Mouse (Mus musculus) liver, adult 2 months (tissue): ENCODE results near the gene 1700123O20Rik.

ENCODE experiments used
- CTCF ChIP-seq: fragments of 200-500 bp; IDR thresholded peaks from 2 replicates; pipeline ENCODE4 v1.5.1; 2011; ENCODE audit warnings: low read depth, low read length, control low read depth
- POLR2A ChIP-seq: fragments of 200-500 bp; IDR thresholded peaks from 2 replicates; pipeline ENCODE4 v1.6.1; 2011; ENCODE audit warnings: low read length, control low read depth; ENCODE audit not compliant: insufficient read depth; ENCODE audit errors: extremely low read depth

- TF ChIP-seq CTCF (no peak), POLR2A (no peak)
Measured at GRCm38 (mm10) chr14:54735221-54735620, 49.2 kb downstream of the 1700123O20Rik start.
